Comparison of ENCODE assay signal across 24 mouse cellular contexts in the genomic region with DNA sequence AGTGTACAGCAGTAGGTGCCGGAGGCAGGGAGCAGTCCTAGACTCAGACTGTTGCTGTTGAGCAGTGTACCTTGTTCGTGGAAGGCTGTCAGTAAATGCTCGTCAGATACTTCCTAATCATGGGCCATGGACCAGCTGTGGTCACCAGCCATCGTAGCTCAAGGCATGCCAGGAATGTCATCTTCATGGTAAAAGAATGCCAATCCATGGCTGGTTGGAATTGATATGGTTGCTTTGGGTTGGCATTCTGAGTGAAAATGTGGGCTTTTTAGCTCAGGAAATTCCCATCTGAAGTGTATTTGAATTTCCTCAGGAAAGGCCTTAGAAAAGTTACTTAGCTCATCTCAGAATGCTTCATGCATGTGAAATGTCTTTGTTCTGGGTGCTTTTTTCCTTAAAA. TPM values are rescaled to one million over a fixed set of nuclear protein-coding genes. Genes with fewer than 3 reads are reported as not detected.
DNase-seq lines count a peak whose midpoint lies in the region; ATAC-seq and TF ChIP-seq lines count a peak whose summit lies in the region.
"Had no signal": no experiment of that assay in that cellular context is flagged by ENCODE, and none has a peak within 500 bp of the region (broad histone marks: within the 10 kb centered on the region; RNA-seq: fewer than 3 reads in every experiment).

No protein-coding gene starts in this region.

- H3K4me3 ChIP-seq in myocyte, result no peak overlapping the region
- no peak overlapping the region for H3K4me3 ChIP-seq in stomach, postnatal 0 days (ENCODE audit: low read depth, low read length)

- peak; percentile 53 for DNase-seq in 3T3-L1 (ENCODE audit: low read depth, low spot score)
- DNase-seq in Muller cell, postnatal 12 days (ENCODE audit: inconsistent ontology term), result peak; percentile 81
- no peak for DNase-seq in Patski (ENCODE audit: low read depth, low spot score)
- no peak for DNase-seq in thymus, postnatal 25 days
- DNase-seq in stomach, postnatal 0 days (ENCODE audit: low spot score), result no peak
- no peak for DNase-seq in kidney, adult 18-20 months
- DNase-seq in lung, adult 18-20 months, result no peak
- DNase-seq: adrenal gland, adult 2 months; adrenal gland, adult 8-10 months; adrenal gland, postnatal 10 days; adrenal gland, postnatal 14 days; adrenal gland, postnatal 25 days; adrenal gland, postnatal 36 days; B cell, adult 2 months; cerebellum, adult 11 months; cerebellum, adult 11-12 months; cerebellum, adult 18-20 months; cerebellum, adult 2 months; cerebellum, adult 8-10 months had no signal

- 86% methylated on average over 4 of the region's 4 CpGs for WGBS in stomach, postnatal 0 days

- H3K36me3 ChIP-seq in myocyte (ENCODE audit: control insufficient read depth, insufficient read depth), result no peaks in the 10 kb centered on the region
- no peaks in the 10 kb centered on the region for H3K36me3 ChIP-seq in stomach, postnatal 0 days (ENCODE audit: control insufficient read depth, insufficient read depth, low read length)

- no peak overlapping the region for H3ac ChIP-seq in myocyte (ENCODE audit: control insufficient read depth, insufficient read length)

- H3K4me2 ChIP-seq in myocyte (ENCODE audit: low read depth), result no peak overlapping the region
- no peak overlapping the region for H3K4me2 ChIP-seq in stomach, postnatal 0 days (replicated peaks; ENCODE audit: low read depth)

- H3K79me2 ChIP-seq in myocyte (ENCODE audit: control insufficient read depth, insufficient read depth), result peaks cover 17% of the 10 kb centered on the region

- in situ Hi-C loops in Patski (cut with MboI; ENCODE audit: low pct_unique_long_range_greater_than_20kb), result loop anchor here (5.0 kb wide), 1 partner anchor 37 kb away; no protein-coding TSS in a partner anchor

- CTCF ChIA-PET in Patski (lab: Charles Lee), result interaction anchor here (1.3 to 4.0 kb wide), 6 partner anchors 11 to 45 kb away, joined by 3 to 18 read pairs (median 4); no protein-coding TSS in a partner anchor

- TF ChIP-seq CTCF in Patski (IDR thresholded peaks at IDR 0.05), result no peak
- TF ChIP-seq CTCF in stomach, postnatal 0 days (IDR thresholded peaks at IDR 0.05; ENCODE audit: low read depth), result no peak

- TF ChIP-seq EP300 in stomach, postnatal 0 days (optimal IDR thresholded peaks at IDR 0.05), result no peak

- peaks cover 3% of the 10 kb centered on the region; the same call in 1 of the 2 replicates for H3K4me1 ChIP-seq in stomach, postnatal 0 days (replicated peaks; ENCODE audit: control insufficient read depth, insufficient read depth)

- POLR2A ChIA-PET in Patski (lab: Charles Lee), result no interaction called here

- no peak overlapping the region for H3K27ac ChIP-seq in stomach, postnatal 0 days (replicated peaks)

- H3K27me3 ChIP-seq in Patski, result no peaks in the 10 kb centered on the region
- no peaks in the 10 kb centered on the region for H3K27me3 ChIP-seq in myocyte (ENCODE audit: control insufficient read depth, insufficient read depth, insufficient read length)
- H3K27me3 ChIP-seq in stomach, postnatal 0 days (ENCODE audit: control insufficient read depth, insufficient read depth, low read length), result no peaks in the 10 kb centered on the region
- H3K27me3 ChIP-seq: CH12.LX had no signal

- no peaks in the 10 kb centered on the region for H3K9me3 ChIP-seq in stomach, postnatal 0 days (ENCODE audit: control insufficient read depth, low read length)
- H3K9me3 ChIP-seq: G1E had no signal

- no peak for TF ChIP-seq POLR2A in myocyte (IDR thresholded peaks at IDR 0.05; ENCODE audit: insufficient read length, low read depth)

- no peak overlapping the region for H3K9ac ChIP-seq in stomach, postnatal 0 days (ENCODE audit: low read length)

- ATAC-seq in Patski, result peak; percentile 13
- no peak for ATAC-seq in stomach, postnatal 0 days (ENCODE audit: low FRiP score, low TSS enrichment)
- ATAC-seq: activated CD4-positive, CD25-positive, alpha-beta regulatory T cell, adult 4 months; CD4-positive, CD25-positive, alpha-beta regulatory T cell, adult 4 months had no signal

TF ChIP-seq in myocyte, 11 proteins besides CTCF, POLR2A, EP300 and RAD21:
- TF ChIP-seq MYOG (IDR thresholded peaks at IDR 0.05; ENCODE audit: control insufficient read depth in 1 of 3, insufficient read depth in 1 of 3, insufficient read length in 2 of 3, low read depth in 2 of 3), result peak in 1 of 3 experiments; percentile 41
- peak in 2 of 3 experiments; percentile 3 to 31 for TF ChIP-seq MYOD1 (IDR thresholded peaks at IDR 0.05; ENCODE audit: control insufficient read depth in 1 of 3, insufficient read length in 2 of 3, low read depth in 2 of 3)
- no peak for TF ChIP-seq CEBPB (IDR thresholded peaks at IDR 0.05; ENCODE audit: insufficient read depth, poor library complexity, severe bottlenecking)

RNA-seq across cellular contexts. Expression of a gene that starts 2.4 kb away (rescaled TPM):
- 62.0 TPM for polyA plus RNA-seq in Patski (2021)
- 16.6 TPM for polyA plus RNA-seq in myocyte (2012; fragmentation: generic; extraction: Trizol)
- polyA plus RNA-seq in stomach, postnatal 0 days (2015; fragmentation: Nextera tagmentation; extraction: Ambion mirVana), result 3.1 and 5.1 TPM in 2 replicates

Comparison
In these comparisons a context has a peak if more than half of its experiments do, and no peak if none do; other contexts are left out.
1. DNase-seq: peak in 3T3-L1 (single experiment) and Muller cell, postnatal 12 days (single experiment); none in Patski (single experiment), thymus, postnatal 25 days (single experiment), stomach, postnatal 0 days (single experiment), kidney, adult 18-20 months (single experiment) and lung, adult 18-20 months (0 of 2).